Mouse (Mus musculus) embryonic facial prominence, embryonic 10.5 days (tissue): ENCODE measurements at regions not wholly inside any gene's neighbourhood (a gene's known extent, or its start where the extent isn't known, plus 50 kb on each side); places are given as distances from the start of the nearest gene placed in this dataset.
"Not testable (repeated sequence)": the region's sequence is repeated elsewhere in the genome, so short reads cannot be mapped to it uniquely, and the experiment has no call there.

Experiments used
- DNase-seq: peaks from one replicate; pipeline ENCODE4 v3.0.0-alpha.2; 2017; ENCODE audit warnings: low spot score
- H3K27ac ChIP-seq: fragments of 300-500 bp; sonication (generic); replicated peaks from 2 replicates; pipeline ENCODE4 v1.5.1; 2016; ENCODE audit warnings: mild to moderate bottlenecking
- H3K27me3 ChIP-seq: fragments of 300-500 bp; sonication (generic); replicated peaks from 2 replicates; pipeline ENCODE4 v1.6.1; 2016; ENCODE audit warnings: low read depth, mild to moderate bottlenecking; ENCODE audit not compliant: poor library complexity, severe bottlenecking
- H3K36me3 ChIP-seq: fragments of 300-500 bp; sonication (generic); replicated peaks from 2 replicates; pipeline ENCODE4 v1.6.1; 2016; ENCODE audit warnings: mild to moderate bottlenecking, moderate library complexity
- H3K4me1 ChIP-seq: fragments of 300-500 bp; sonication (generic); 2 replicates; pipeline ENCODE4 v1.6.1; 2016
- H3K4me3 ChIP-seq: fragments of 300-500 bp; sonication (generic); 2 replicates; pipeline ENCODE4 v1.5.1; 2016; ENCODE audit warnings: mild to moderate bottlenecking, moderate library complexity
- H3K9me3 ChIP-seq: fragments of 300-500 bp; sonication (generic); 2 replicates; pipeline ENCODE4 v1.6.1; 2016; ENCODE audit warnings: mild to moderate bottlenecking
- whole genome bisulfite sequencing: fragments of 180-500 bp; shearing (Covaris S2); methylation state at CpG from one replicate; pipeline ENCODE4 v1.1.7; 2016; 5-methylcytosine and 5-hydroxymethylcytosine counted together

DNA sequence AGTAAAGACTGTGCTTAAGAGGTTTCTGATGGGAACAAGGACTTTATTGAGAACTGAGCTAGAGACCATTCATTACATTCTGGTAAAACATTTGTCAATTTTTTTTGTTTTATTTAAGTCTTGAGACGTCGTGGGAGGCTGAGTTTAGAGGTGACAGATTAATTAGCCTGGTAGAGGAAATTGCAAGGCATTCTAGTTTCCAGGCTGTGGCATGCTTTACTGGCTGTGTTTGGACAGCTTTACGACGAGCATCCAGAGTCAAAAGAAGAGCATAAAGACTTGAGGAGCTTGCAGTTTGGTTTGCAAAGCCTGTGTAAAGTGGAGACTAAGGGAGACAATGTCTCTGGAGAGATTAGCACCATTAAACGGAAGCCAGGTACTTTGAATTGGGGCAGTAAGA lies 154.0 kb upstream of the Got2 start:
- WGBS, result 67% methylated on average over 5 of the region's 5 CpGs
- H3K27me3 ChIP-seq, result no peaks in the 10 kb centered on the region
- no peak overlapping the region for H3K27ac ChIP-seq
- no peak for DNase-seq
- no peaks in the 10 kb centered on the region for H3K36me3 ChIP-seq
- no peak overlapping the region for H3K4me3 ChIP-seq
- no peaks in the 10 kb centered on the region for H3K9me3 ChIP-seq
- H3K4me1 ChIP-seq, result no peaks in the 10 kb centered on the region; the same call in 1 of the 2 replicates

- no peaks in the 10 kb centered on the region for H3K27me3 ChIP-seq
- H3K4me3 ChIP-seq, result no peak overlapping the region
- DNase-seq, result no peak
- no peak overlapping the region for H3K27ac ChIP-seq
- no peaks in the 10 kb centered on the region; the same call in 1 of the 2 replicates for H3K4me1 ChIP-seq
- WGBS, result 63% methylated on average over 1 of the region's 1 CpGs
- no peaks in the 10 kb centered on the region for H3K36me3 ChIP-seq
- H3K9me3 ChIP-seq, result no peaks in the 10 kb centered on the region
Observed at GRCm38 (mm10) chr8:96040216-96040615, 151.9 kb upstream of the Got2 start.

- not testable (repeated sequence) for DNase-seq, H3K36me3 ChIP-seq, H3K4me1 ChIP-seq, H3K4me3 ChIP-seq, H3K27me3 ChIP-seq, H3K27ac ChIP-seq, H3K9me3 ChIP-seq
- 81% methylated on average over 3 of the region's 3 CpGs for WGBS
Observed at GRCm38 (mm10) chr8:96018742-96019141, 130.4 kb upstream of the Got2 start.

GRCm38 (mm10) chr8:96012002-96012401 lies 123.7 kb upstream of the Got2 start:
- H3K36me3 ChIP-seq, result no peaks in the 10 kb centered on the region
- DNase-seq, result no peak
- H3K9me3 ChIP-seq, result no peaks in the 10 kb centered on the region
- no peaks in the 10 kb centered on the region for H3K4me1 ChIP-seq
- H3K4me3 ChIP-seq, result no peak overlapping the region
- H3K27me3 ChIP-seq, result no peaks in the 10 kb centered on the region
- H3K27ac ChIP-seq, result no peak overlapping the region
- WGBS, result 97% methylated on average over 1 of the region's 1 CpGs

DNA sequence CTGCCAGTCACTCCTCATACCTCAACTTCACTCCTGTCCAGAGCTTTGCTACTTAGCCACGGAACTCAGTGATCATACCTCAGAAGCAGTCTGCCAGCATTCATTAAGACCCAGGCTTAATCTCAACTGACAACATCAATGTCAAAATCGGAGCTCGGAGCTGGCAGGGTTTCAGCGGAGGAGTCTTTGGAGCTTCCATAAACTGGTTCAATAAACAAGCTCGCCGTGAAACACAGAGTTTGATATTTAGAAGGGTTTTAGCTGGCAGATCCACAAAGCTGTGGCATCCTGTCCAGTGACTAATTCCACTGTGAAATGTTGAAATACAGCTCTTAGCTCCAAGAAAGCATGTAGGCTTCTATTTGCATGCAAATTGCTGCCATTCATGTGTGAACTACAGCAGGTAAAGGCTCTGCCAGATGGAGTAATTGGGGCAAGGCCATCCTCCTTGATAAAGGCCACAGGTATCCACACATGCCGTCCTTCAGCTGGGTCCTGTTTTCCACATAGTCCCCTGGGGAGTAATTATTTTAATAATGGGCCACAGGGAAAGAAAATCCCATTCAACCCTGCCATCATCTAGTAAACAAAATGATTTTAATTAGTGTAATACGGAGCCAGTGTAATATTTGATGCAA lies 103.6 kb upstream of the Got2 start:
- H3K4me1 ChIP-seq, result peaks cover 5% of the 10 kb centered on the region; the same call in 1 of the 2 replicates
- H3K4me3 ChIP-seq, result no peak overlapping the region
- DNase-seq, result no peak
- H3K27ac ChIP-seq, result no peak overlapping the region
- no peaks in the 10 kb centered on the region for H3K9me3 ChIP-seq
- H3K36me3 ChIP-seq, result no peaks in the 10 kb centered on the region
- peaks cover 13% of the 10 kb centered on the region; the same call in 1 of the 2 replicates for H3K27me3 ChIP-seq
- WGBS, result 82% methylated on average over 8 of the region's 8 CpGs

GRCm38 (mm10) chr8:95988616-95989380 lies 100.5 kb upstream of the Got2 start:
- no peak overlapping the region for H3K4me3 ChIP-seq
- WGBS, result 89% methylated on average over 4 of the region's 4 CpGs

DNA sequence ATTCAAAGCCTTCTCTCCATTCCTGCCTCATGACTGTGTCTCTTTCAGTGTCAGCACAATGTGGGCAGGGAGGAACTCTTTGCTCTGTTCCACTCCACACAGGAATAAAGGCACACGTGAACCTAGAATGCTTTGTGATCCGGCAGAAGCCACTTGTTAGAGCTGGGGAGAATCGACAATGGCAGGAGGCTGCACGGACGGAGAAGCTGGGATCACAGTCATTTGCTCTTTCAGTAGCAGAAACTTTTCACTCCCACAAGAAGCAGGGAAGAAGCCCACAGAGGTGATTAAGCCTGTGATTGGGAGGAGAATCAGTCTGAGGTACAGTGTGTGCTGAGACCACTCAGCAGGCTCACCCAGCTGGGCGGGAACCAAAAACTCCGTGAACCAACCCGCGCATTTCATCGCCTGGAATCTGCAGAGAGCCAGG lies 98.7 kb upstream of the Got2 start:
- Histone ChIP-seq H3K4me3 (peak overlapping the region; percentile 42), H3K27me3 (peaks cover 28% of the 10 kb centered on the region), H3K27ac (no peak overlapping the region), H3K9me3 (no peaks in the 10 kb centered on the region), H3K36me3 (no peaks in the 10 kb centered on the region), H3K4me1 (peaks cover 9% of the 10 kb centered on the region; the same call in 1 of the 2 replicates)
- 14% methylated on average over 10 of the region's 10 CpGs for WGBS
- peak; percentile 42 for DNase-seq

More at GRCm38 (mm10) chr8:95988616-95989380, 100.5 kb upstream of the Got2 start:
- no peak for DNase-seq
- Histone ChIP-seq H3K36me3 (no peaks in the 10 kb centered on the region), H3K27ac (no peak overlapping the region), H3K9me3 (no peaks in the 10 kb centered on the region), H3K27me3 (peaks cover 28% of the 10 kb centered on the region), H3K4me1 (peaks cover 9% of the 10 kb centered on the region; the same call in 1 of the 2 replicates)

DNA sequence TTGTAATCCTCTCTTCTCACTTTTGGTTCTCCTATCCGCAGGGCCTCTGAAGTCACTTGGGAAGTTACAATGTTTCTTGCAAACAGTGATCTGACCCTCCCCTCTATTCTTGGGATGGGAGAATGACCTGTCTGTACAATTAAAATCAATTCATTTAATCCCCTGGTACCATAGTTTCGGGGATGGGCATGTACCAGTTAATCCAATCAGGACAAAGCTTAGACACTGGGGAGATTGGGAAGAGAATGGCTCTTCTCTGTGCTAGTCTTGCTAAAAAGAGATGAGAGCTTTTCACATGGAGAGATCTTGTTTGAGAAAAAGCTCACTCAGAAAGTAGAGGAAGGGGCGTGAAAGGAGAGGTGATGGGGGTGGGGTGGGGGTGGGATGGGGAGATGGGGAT lies 98.1 kb upstream of the Got2 start:
- no peak overlapping the region for H3K4me3 ChIP-seq
- H3K9me3 ChIP-seq, result no peaks in the 10 kb centered on the region
- WGBS, result 62% methylated on average over 3 of the region's 3 CpGs
- H3K27ac ChIP-seq, result no peak overlapping the region
- no peak for DNase-seq
- H3K27me3 ChIP-seq, result peaks cover 28% of the 10 kb centered on the region
- peaks cover 9% of the 10 kb centered on the region; the same call in 1 of the 2 replicates for H3K4me1 ChIP-seq
- no peaks in the 10 kb centered on the region for H3K36me3 ChIP-seq

GRCm38 (mm10) chr8:95983690-95984089 lies 95.3 kb upstream of the Got2 start:
- Histone ChIP-seq H3K27ac (no peak overlapping the region), H3K36me3 (no peaks in the 10 kb centered on the region)
- WGBS, result 54% methylated on average over 2 of the region's 2 CpGs

GRCm38 (mm10) chr8:95980405-95980804 lies 92.1 kb upstream of the Got2 start:
- no peak overlapping the region for H3K4me3 ChIP-seq
- H3K27me3 ChIP-seq, result 0 out of 2 replicates have a peak, but pooled peaks cover 5% of the 10 kb centered on the region
- no peak overlapping the region for H3K27ac ChIP-seq
- 18% methylated on average over 2 of the region's 2 CpGs for WGBS
- H3K4me1 ChIP-seq, result no peaks in the 10 kb centered on the region
- no peak for DNase-seq
- no peaks in the 10 kb centered on the region for H3K9me3 ChIP-seq
- H3K36me3 ChIP-seq, result no peaks in the 10 kb centered on the region

More at GRCm38 (mm10) chr8:95983690-95984089, 95.3 kb upstream of the Got2 start:
- Histone ChIP-seq H3K27me3 (peaks cover 28% of the 10 kb centered on the region), H3K9me3 (no peaks in the 10 kb centered on the region), H3K4me3 (no peak overlapping the region), H3K4me1 (peaks cover 9% of the 10 kb centered on the region; the same call in 1 of the 2 replicates)
- DNase-seq, result no peak

- Histone ChIP-seq H3K4me1 (peaks cover 6% of the 10 kb centered on the region), H3K9me3 (no peaks in the 10 kb centered on the region), H3K27ac (no peak overlapping the region), H3K36me3 (no peaks in the 10 kb centered on the region), H3K27me3 (no peaks in the 10 kb centered on the region), H3K4me3 (no peak overlapping the region)
- peak; percentile 67 for DNase-seq
- WGBS, result 57% methylated on average over 6 of the region's 6 CpGs
Observed at GRCm38 (mm10) chr8:95979223-95979622, 90.9 kb upstream of the Got2 start.

- 18% methylated on average over 4 of the region's 4 CpGs for WGBS
- no peaks in the 10 kb centered on the region for H3K36me3 ChIP-seq
- DNase-seq, result no peak
- no peak overlapping the region for H3K4me3 ChIP-seq
- H3K4me1 ChIP-seq, result peaks cover 27% of the 10 kb centered on the region
- H3K9me3 ChIP-seq, result no peaks in the 10 kb centered on the region
- H3K27ac ChIP-seq, result no peak overlapping the region
- no peaks in the 10 kb centered on the region for H3K27me3 ChIP-seq
Observed at GRCm38 (mm10) chr8:95974889-95975288, 86.5 kb upstream of the Got2 start.

DNA sequence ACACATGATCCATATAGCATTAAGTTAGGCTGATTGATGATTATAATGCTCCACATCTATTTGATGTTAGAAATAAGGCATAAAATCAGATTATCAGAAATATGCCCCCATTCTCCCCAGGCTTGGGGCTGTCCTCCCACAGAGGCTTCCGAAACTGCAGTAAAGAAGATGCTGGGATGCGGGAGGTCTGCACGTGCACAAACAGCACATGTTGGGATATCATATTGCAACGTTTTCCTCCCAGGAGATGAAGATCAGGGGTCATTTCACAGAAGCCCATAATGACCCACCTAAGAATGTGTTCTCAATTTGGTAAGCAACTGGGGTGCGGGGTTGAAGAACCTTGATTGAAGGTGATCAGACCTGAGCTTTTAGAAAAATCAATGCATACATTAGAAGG lies 85.9 kb upstream of the Got2 start:
- peaks cover 27% of the 10 kb centered on the region for H3K4me1 ChIP-seq
- H3K27me3 ChIP-seq, result no peaks in the 10 kb centered on the region
- H3K4me3 ChIP-seq, result peak overlapping the region; percentile 33; the same call in 1 of the 2 replicates
- WGBS, result 25% methylated on average over 5 of the region's 5 CpGs
- no peaks in the 10 kb centered on the region for H3K9me3 ChIP-seq
- peak; percentile 64 for DNase-seq
- no peaks in the 10 kb centered on the region for H3K36me3 ChIP-seq
- peak overlapping the region; percentile 85 for H3K27ac ChIP-seq
